Mouse (Mus musculus): ENCODE measurements at regions not wholly inside any gene's neighbourhood (a gene's known extent, or its start where the extent isn't known, plus 50 kb on each side); places are given as distances from the start of the nearest gene placed in this dataset.

- DNase-seq, result no peak
Measured at GRCm38 (mm10) chr13:25858207-25858606, 587.9 kb upstream of the Nrsn1 start.

- no peak for DNase-seq
Measured at GRCm38 (mm10) chr13:25857569-25857968, 587.3 kb upstream of the Nrsn1 start.

GRCm38 (mm10) chr13:25857096-25857495 is 586.8 kb upstream of the Nrsn1 start:
- DNase-seq, result no peak

GRCm38 (mm10) chr13:25856549-25856948 is 586.2 kb upstream of the Nrsn1 start:
- no peak for DNase-seq

GRCm38 (mm10) chr13:25848156-25848555 is 577.9 kb upstream of the Nrsn1 start:
- no peak for DNase-seq

GRCm38 (mm10) chr13:25838237-25838636 is 567.9 kb upstream of the Nrsn1 start:
- no peak for DNase-seq

GRCm38 (mm10) chr13:25829146-25829924 is 559.0 kb upstream of the Nrsn1 start:
- no peak for DNase-seq

GRCm38 (mm10) chr13:25808564-25809253 is 538.4 kb upstream of the Nrsn1 start:
- DNase-seq, result no peak

GRCm38 (mm10) chr13:25793216-25793803 is 523.0 kb upstream of the Nrsn1 start:
- no peak for DNase-seq

GRCm38 (mm10) chr13:25781161-25781560 is 510.9 kb upstream of the Nrsn1 start:
- peak; percentile 8 to 31 for DNase-seq

GRCm38 (mm10) chr13:25777706-25778105 is 507.4 kb upstream of the Nrsn1 start:
- DNase-seq, result no peak

GRCm38 (mm10) chr13:25774586-25775182 is 504.4 kb upstream of the Nrsn1 start:
- DNase-seq, result no peak

- no peak for DNase-seq
Measured at GRCm38 (mm10) chr13:25754515-25755105, 484.3 kb upstream of the Nrsn1 start.

GRCm38 (mm10) chr13:25751409-25751777 is 481.1 kb upstream of the Nrsn1 start:
- no peak for DNase-seq

- DNase-seq, result no peak
Measured at GRCm38 (mm10) chr13:25750460-25751408, 480.4 kb upstream of the Nrsn1 start.

GRCm38 (mm10) chr13:25738601-25739000 is 468.3 kb upstream of the Nrsn1 start:
- no peak for DNase-seq

- DNase-seq, result no peak
Measured at GRCm38 (mm10) chr13:25729327-25729892, 459.1 kb upstream of the Nrsn1 start.

- DNase-seq, result peak in 1 of 2 experiments; percentile 6
Measured at GRCm38 (mm10) chr13:25727504-25728095, 457.3 kb upstream of the Nrsn1 start.

- DNase-seq, result no peak
Measured at GRCm38 (mm10) chr13:25722595-25723525, 452.6 kb upstream of the Nrsn1 start.

- no peak for DNase-seq
Measured at GRCm38 (mm10) chr13:25700965-25701364, 430.7 kb upstream of the Nrsn1 start.

Measured in kidney, postnatal 36 days (tissue).